Mouse (Mus musculus): Measurements from ENCODE around the gene Myog. TPM values are rescaled to one million over a fixed set of nuclear protein-coding genes. Genes with fewer than 3 reads are reported as not detected.

Myog gene
- polyA plus RNA-seq, 1 experiment from 2014 or later = 3.7 TPM

GRCm38 (mm10) chr1:134276823-134277222 lies 13.0 kb upstream of the Myog start:
- no peak overlapping the region for H3K4me3 ChIP-seq (ENCODE audit: low read depth, low read length)
- H3K27ac ChIP-seq (ENCODE audit: low read depth, low read length) = no peak overlapping the region
- H3K4me1 ChIP-seq (ENCODE audit: control insufficient read depth, insufficient read depth, low read length) = peaks cover 12% of the 10 kb centered on the region
- no peaks in the 10 kb centered on the region for H3K36me3 ChIP-seq (ENCODE audit: control insufficient read depth, insufficient read depth, low read length)
- 61% methylated on average over 7 of the region's 7 CpGs for WGBS (ENCODE audit: insufficient replicate concordance)
- no peaks in the 10 kb centered on the region for H3K27me3 ChIP-seq (ENCODE audit: control insufficient read depth, insufficient read depth, low read length)
- no peak for ATAC-seq (replicated peaks; ENCODE audit: insufficient number of reproducible peaks, low FRiP score, low TSS enrichment)
- H3K4me2 ChIP-seq = no peak overlapping the region
- no peak overlapping the region for H3K9ac ChIP-seq (ENCODE audit: low read depth, low read length)
- no peaks in the 10 kb centered on the region for H3K9me3 ChIP-seq (replicated peaks; ENCODE audit: control insufficient read depth, low read length)

GRCm38 (mm10) chr1:134280174-134280573 lies 9.6 kb upstream of the Myog start:
- H3K4me2 ChIP-seq = no peak overlapping the region
- H3K36me3 ChIP-seq (ENCODE audit: control insufficient read depth, insufficient read depth, low read length) = no peaks in the 10 kb centered on the region
- 79% methylated on average over 5 of the region's 5 CpGs for WGBS (ENCODE audit: insufficient replicate concordance)
- no peak for ATAC-seq (replicated peaks; ENCODE audit: insufficient number of reproducible peaks, low FRiP score, low TSS enrichment)
- H3K4me3 ChIP-seq (ENCODE audit: low read depth, low read length) = no peak overlapping the region
- H3K9ac ChIP-seq (ENCODE audit: low read depth, low read length) = no peak overlapping the region
- H3K27ac ChIP-seq (ENCODE audit: low read depth, low read length) = no peak overlapping the region
- peaks cover 18% of the 10 kb centered on the region for H3K4me1 ChIP-seq (ENCODE audit: control insufficient read depth, insufficient read depth, low read length)
- H3K9me3 ChIP-seq (replicated peaks; ENCODE audit: control insufficient read depth, low read length) = no peaks in the 10 kb centered on the region
- H3K27me3 ChIP-seq (ENCODE audit: control insufficient read depth, insufficient read depth, low read length) = no peaks in the 10 kb centered on the region

GRCm38 (mm10) chr1:134281563-134281962 lies 8.2 kb upstream of the Myog start:
- no peak overlapping the region for H3K4me3 ChIP-seq (ENCODE audit: low read depth, low read length)
- H3K9ac ChIP-seq (ENCODE audit: low read depth, low read length) = no peak overlapping the region
- H3K27me3 ChIP-seq (ENCODE audit: control insufficient read depth, insufficient read depth, low read length) = no peaks in the 10 kb centered on the region
- 75% methylated on average over 4 of the region's 4 CpGs for WGBS (ENCODE audit: insufficient replicate concordance)
- no peak overlapping the region for H3K27ac ChIP-seq (ENCODE audit: low read depth, low read length)
- no peak overlapping the region for H3K4me2 ChIP-seq
- no peaks in the 10 kb centered on the region for H3K9me3 ChIP-seq (replicated peaks; ENCODE audit: control insufficient read depth, low read length)
- peaks cover 15% of the 10 kb centered on the region for H3K4me1 ChIP-seq (ENCODE audit: control insufficient read depth, insufficient read depth, low read length)
- no peak for ATAC-seq (replicated peaks; ENCODE audit: insufficient number of reproducible peaks, low FRiP score, low TSS enrichment)
- no peaks in the 10 kb centered on the region for H3K36me3 ChIP-seq (ENCODE audit: control insufficient read depth, insufficient read depth, low read length)

- Histone ChIP-seq H3K27ac (ENCODE audit: low read depth, low read length) (no peak overlapping the region), H3K9me3 (replicated peaks; ENCODE audit: control insufficient read depth, low read length) (no peaks in the 10 kb centered on the region), H3K4me1 (ENCODE audit: control insufficient read depth, insufficient read depth, low read length) (peaks cover 9% of the 10 kb centered on the region), H3K9ac (ENCODE audit: low read depth, low read length) (no peak overlapping the region), H3K36me3 (ENCODE audit: control insufficient read depth, insufficient read depth, low read length) (no peaks in the 10 kb centered on the region), H3K4me2 (no peak overlapping the region), H3K4me3 (ENCODE audit: low read depth, low read length) (no peak overlapping the region), H3K27me3 (ENCODE audit: control insufficient read depth, insufficient read depth, low read length) (no peaks in the 10 kb centered on the region)
- WGBS (ENCODE audit: insufficient replicate concordance) = 50% methylated on average over 3 of the region's 3 CpGs
- no peak for ATAC-seq (replicated peaks; ENCODE audit: insufficient number of reproducible peaks, low FRiP score, low TSS enrichment)
Observed at GRCm38 (mm10) chr1:134282342-134282741, 7.4 kb upstream of the Myog start.

- Histone ChIP-seq H3K9ac (ENCODE audit: low read depth, low read length) (no peak overlapping the region), H3K27ac (ENCODE audit: low read depth, low read length) (no peak overlapping the region), H3K27me3 (ENCODE audit: control insufficient read depth, insufficient read depth, low read length) (no peaks in the 10 kb centered on the region), H3K36me3 (ENCODE audit: control insufficient read depth, insufficient read depth, low read length) (no peaks in the 10 kb centered on the region), H3K4me2 (no peak overlapping the region), H3K4me3 (ENCODE audit: low read depth, low read length) (no peak overlapping the region), H3K9me3 (replicated peaks; ENCODE audit: control insufficient read depth, low read length) (no peaks in the 10 kb centered on the region), H3K4me1 (ENCODE audit: control insufficient read depth, insufficient read depth, low read length) (0 out of 2 replicates have a peak, but pooled peaks cover 6% of the 10 kb centered on the region)
- no peak for ATAC-seq (replicated peaks; ENCODE audit: insufficient number of reproducible peaks, low FRiP score, low TSS enrichment)
- WGBS (ENCODE audit: insufficient replicate concordance) = 52% methylated on average over 1 of the region's 1 CpGs
Observed at GRCm38 (mm10) chr1:134283108-134283507, 6.7 kb upstream of the Myog start.

GRCm38 (mm10) chr1:134285458-134286120 lies 4.2 kb upstream of the Myog start:
- Histone ChIP-seq H3K4me2 (no peak overlapping the region), H3K27ac (ENCODE audit: low read depth, low read length) (no peak overlapping the region), H3K36me3 (ENCODE audit: control insufficient read depth, insufficient read depth, low read length) (no peaks in the 10 kb centered on the region), H3K9ac (ENCODE audit: low read depth, low read length) (no peak overlapping the region), H3K4me1 (ENCODE audit: control insufficient read depth, insufficient read depth, low read length) (0 out of 2 replicates have a peak, but pooled peaks cover 10% of the 10 kb centered on the region), H3K4me3 (ENCODE audit: low read depth, low read length) (no peak overlapping the region), H3K27me3 (ENCODE audit: control insufficient read depth, insufficient read depth, low read length) (no peaks in the 10 kb centered on the region), H3K9me3 (replicated peaks; ENCODE audit: control insufficient read depth, low read length) (no peaks in the 10 kb centered on the region)
- ATAC-seq (replicated peaks; ENCODE audit: insufficient number of reproducible peaks, low FRiP score, low TSS enrichment) = no peak
- WGBS (ENCODE audit: insufficient replicate concordance) = 52% methylated on average over 10 of the region's 10 CpGs

GRCm38 (mm10) chr1:134288239-134288638 lies 1.6 kb upstream of the Myog start:
- ATAC-seq (replicated peaks; ENCODE audit: insufficient number of reproducible peaks, low FRiP score, low TSS enrichment) = no peak
- no peak overlapping the region for H3K9ac ChIP-seq (ENCODE audit: low read depth, low read length)
- no peak overlapping the region for H3K4me3 ChIP-seq (ENCODE audit: low read depth, low read length)
- H3K27ac ChIP-seq (ENCODE audit: low read depth, low read length) = no peak overlapping the region
- WGBS (ENCODE audit: insufficient replicate concordance) = 57% methylated on average over 3 of the region's 3 CpGs
- 0 out of 2 replicates have a peak, but pooled peaks cover 3% of the 10 kb centered on the region for H3K4me1 ChIP-seq (ENCODE audit: control insufficient read depth, insufficient read depth, low read length)
- no peaks in the 10 kb centered on the region for H3K27me3 ChIP-seq (ENCODE audit: control insufficient read depth, insufficient read depth, low read length)
- no peaks in the 10 kb centered on the region for H3K9me3 ChIP-seq (replicated peaks; ENCODE audit: control insufficient read depth, low read length)
- H3K36me3 ChIP-seq (ENCODE audit: control insufficient read depth, insufficient read depth, low read length) = no peaks in the 10 kb centered on the region
- H3K4me2 ChIP-seq = no peak overlapping the region

- Histone ChIP-seq H3K36me3 (ENCODE audit: control insufficient read depth, insufficient read depth, low read length) (no peaks in the 10 kb centered on the region), H3K9me3 (replicated peaks; ENCODE audit: control insufficient read depth, low read length) (no peaks in the 10 kb centered on the region), H3K4me3 (ENCODE audit: low read depth, low read length) (no peak overlapping the region), H3K9ac (ENCODE audit: low read depth, low read length) (no peak overlapping the region), H3K27ac (ENCODE audit: low read depth, low read length) (no peak overlapping the region), H3K27me3 (ENCODE audit: control insufficient read depth, insufficient read depth, low read length) (no peaks in the 10 kb centered on the region), H3K4me1 (ENCODE audit: control insufficient read depth, insufficient read depth, low read length) (0 out of 2 replicates have a peak, but pooled peaks cover 3% of the 10 kb centered on the region), H3K4me2 (no peak overlapping the region)
- 88% methylated on average over 13 of the region's 13 CpGs for WGBS (ENCODE audit: insufficient replicate concordance)
- ATAC-seq (replicated peaks; ENCODE audit: insufficient number of reproducible peaks, low FRiP score, low TSS enrichment) = no peak
Observed at GRCm38 (mm10) chr1:134290300-134290699, 511 bp downstream of the Myog start.

GRCm38 (mm10) chr1:134290909-134291308 lies 1.1 kb downstream of the Myog start:
- H3K4me3 ChIP-seq (ENCODE audit: low read depth, low read length) = no peak overlapping the region
- H3K9me3 ChIP-seq (replicated peaks; ENCODE audit: control insufficient read depth, low read length) = no peaks in the 10 kb centered on the region
- H3K4me2 ChIP-seq = no peak overlapping the region
- 52% methylated on average over 5 of the region's 5 CpGs for WGBS (ENCODE audit: insufficient replicate concordance)
- H3K36me3 ChIP-seq (ENCODE audit: control insufficient read depth, insufficient read depth, low read length) = no peaks in the 10 kb centered on the region
- no peak overlapping the region for H3K9ac ChIP-seq (ENCODE audit: low read depth, low read length)
- H3K27me3 ChIP-seq (ENCODE audit: control insufficient read depth, insufficient read depth, low read length) = no peaks in the 10 kb centered on the region
- no peak overlapping the region for H3K27ac ChIP-seq (ENCODE audit: low read depth, low read length)
- ATAC-seq (replicated peaks; ENCODE audit: insufficient number of reproducible peaks, low FRiP score, low TSS enrichment) = no peak
- 0 out of 2 replicates have a peak, but pooled peaks cover 3% of the 10 kb centered on the region for H3K4me1 ChIP-seq (ENCODE audit: control insufficient read depth, insufficient read depth, low read length)
